Mouse (Mus musculus): Measurements from ENCODE around the gene Lpxn. TPM values are rescaled to one million over a fixed set of nuclear protein-coding genes. Genes with fewer than 3 reads are reported as not detected.

Gene Lpxn
- total and polyA plus RNA-seq, 2 experiments from 2014 or later, result 1.1 to 1.8 TPM

DNA sequence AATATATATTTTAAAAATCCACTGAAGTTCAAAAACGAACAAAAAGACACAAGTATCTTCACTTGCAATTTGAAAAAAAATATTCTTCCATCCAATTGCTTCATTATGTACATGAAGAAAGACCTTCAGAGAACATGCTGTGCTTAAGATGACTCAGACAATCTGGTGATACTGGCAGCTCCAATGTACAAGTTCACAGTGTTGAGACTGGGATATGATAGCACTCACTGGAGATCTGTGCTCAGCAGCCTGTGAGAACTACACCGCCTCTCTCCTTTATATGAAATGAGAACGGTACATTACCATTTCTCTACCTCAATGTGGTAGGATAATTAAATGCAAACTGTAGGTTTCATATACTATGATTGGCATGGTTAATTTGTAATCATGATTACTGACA, 6.8 kb downstream of the Lpxn start:
- H3K9ac ChIP-seq (replicated peaks; ENCODE audit: low read length), result no peak overlapping the region
- WGBS, result 80% methylated on average over 3 of the region's 3 CpGs

DNA sequence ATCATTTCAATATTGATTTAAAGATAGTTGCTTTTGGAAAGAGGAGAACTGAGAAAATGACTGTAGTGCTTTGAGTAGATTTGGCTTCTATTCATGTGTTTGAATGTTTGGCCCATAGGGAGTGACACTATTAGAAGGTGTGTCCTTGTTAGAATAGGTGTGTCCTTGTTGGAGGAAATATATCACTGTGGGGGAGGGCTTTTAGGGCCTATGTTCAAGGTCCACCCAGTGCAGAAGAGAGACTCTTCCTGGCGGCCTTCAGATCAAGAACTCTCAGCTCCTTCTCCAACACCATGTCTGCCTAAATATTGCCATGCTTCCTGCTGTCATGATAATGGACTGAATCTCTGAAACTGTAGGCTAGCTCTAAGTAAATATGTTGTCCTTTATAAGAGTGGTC, 8.2 kb downstream of the Lpxn start:
- ATAC-seq, result no peak
- DNase-seq (ENCODE audit: low spot score), result no peak
- Histone ChIP-seq H3K4me3 (ENCODE audit: low read length) (no peak overlapping the region), H3K9ac (replicated peaks; ENCODE audit: low read length) (no peak overlapping the region), H3K27me3 (ENCODE audit: insufficient read depth, low read length) (no peaks in the 10 kb centered on the region), H3K27ac (no peak overlapping the region), H3K36me3 (ENCODE audit: insufficient read depth, low read length) (no peaks in the 10 kb centered on the region), H3K4me2 (ENCODE audit: low read depth, low read length) (no peak overlapping the region), H3K9me3 (ENCODE audit: low read length) (no peaks in the 10 kb centered on the region), H3K4me1 (ENCODE audit: insufficient read depth, low read length) (no peaks in the 10 kb centered on the region)
- WGBS, result 80% methylated on average over 1 of the region's 1 CpGs
- TF ChIP-seq CTCF (IDR thresholded peaks at IDR 0.05; ENCODE audit: low read depth), result no peak

More for the DNA sequence above, 6.8 kb downstream of the Lpxn start:
- Histone ChIP-seq H3K27me3 (ENCODE audit: insufficient read depth, low read length) (no peaks in the 10 kb centered on the region), H3K4me3 (ENCODE audit: low read length) (no peak overlapping the region), H3K9me3 (ENCODE audit: low read length) (no peaks in the 10 kb centered on the region), H3K36me3 (ENCODE audit: insufficient read depth, low read length) (no peaks in the 10 kb centered on the region), H3K27ac (no peak overlapping the region), H3K4me2 (ENCODE audit: low read depth, low read length) (no peak overlapping the region), H3K4me1 (ENCODE audit: insufficient read depth, low read length) (no peaks in the 10 kb centered on the region)
- no peak for DNase-seq (ENCODE audit: low spot score)
- TF ChIP-seq CTCF (IDR thresholded peaks at IDR 0.05; ENCODE audit: low read depth), result no peak
- ATAC-seq, result no peak

DNA sequence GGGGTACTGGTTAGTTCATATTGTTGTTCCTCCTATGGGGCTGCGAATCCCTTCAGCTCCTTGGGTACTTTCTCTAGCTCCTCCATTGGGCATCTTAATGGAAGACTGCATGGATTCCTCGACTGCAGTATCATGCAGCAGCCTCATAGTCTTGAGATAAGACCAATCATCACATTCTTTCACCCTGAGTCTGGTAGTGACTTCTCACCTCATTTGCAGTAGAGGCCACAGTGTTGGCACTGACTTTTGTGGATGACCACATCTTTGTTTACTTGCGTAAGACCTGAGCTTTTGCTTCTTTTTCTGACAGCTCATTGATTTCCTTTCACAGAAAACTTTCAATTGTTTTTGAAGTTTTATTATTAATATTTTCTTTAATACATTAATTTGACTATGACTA, 9.7 kb downstream of the Lpxn start:
- Histone ChIP-seq H3K9ac (replicated peaks; ENCODE audit: low read length) (no peak overlapping the region), H3K27me3 (ENCODE audit: insufficient read depth, low read length) (no peaks in the 10 kb centered on the region), H3K4me2 (ENCODE audit: low read depth, low read length) (no peak overlapping the region), H3K4me1 (ENCODE audit: insufficient read depth, low read length) (no peaks in the 10 kb centered on the region), H3K4me3 (ENCODE audit: low read length) (no peak overlapping the region), H3K9me3 (ENCODE audit: low read length) (no peaks in the 10 kb centered on the region), H3K36me3 (ENCODE audit: insufficient read depth, low read length) (no peaks in the 10 kb centered on the region), H3K27ac (no peak overlapping the region)
- TF ChIP-seq CTCF (IDR thresholded peaks at IDR 0.05; ENCODE audit: low read depth), result no peak
- WGBS, result 85% methylated on average over 3 of the region's 3 CpGs
- DNase-seq (ENCODE audit: low spot score), result no peak
- ATAC-seq, result no peak

DNA sequence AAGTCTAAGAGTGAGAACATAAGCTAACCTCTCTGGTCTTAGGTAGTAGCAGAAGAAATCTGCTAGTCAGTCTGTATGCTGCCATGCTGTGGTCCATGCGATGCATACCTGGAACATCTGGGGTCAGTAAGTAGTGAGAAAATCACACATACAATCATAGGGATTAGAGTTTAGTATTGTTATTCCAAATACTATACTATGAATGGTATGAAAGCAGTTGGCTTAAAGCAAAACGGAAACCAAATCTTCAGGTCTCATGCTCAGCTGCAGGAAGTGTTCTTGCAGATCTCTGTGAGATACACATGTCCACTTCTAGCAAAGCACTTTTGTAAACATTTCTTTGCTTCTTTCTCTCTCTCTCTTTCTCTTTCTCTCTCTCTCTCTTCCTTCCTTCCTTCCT, 10.2 kb downstream of the Lpxn start:
- TF ChIP-seq CTCF (IDR thresholded peaks at IDR 0.05; ENCODE audit: low read depth), result no peak
- H3K9ac ChIP-seq (replicated peaks; ENCODE audit: low read length), result no peak overlapping the region
- ATAC-seq (no peak), DNase-seq (ENCODE audit: low spot score) (no peak)
- H3K4me1 ChIP-seq (ENCODE audit: insufficient read depth, low read length), result no peaks in the 10 kb centered on the region
- no peaks in the 10 kb centered on the region for H3K36me3 ChIP-seq (ENCODE audit: insufficient read depth, low read length)
- no peak overlapping the region for H3K4me2 ChIP-seq (ENCODE audit: low read depth, low read length)
- no peak overlapping the region for H3K27ac ChIP-seq
- 80% methylated on average over 2 of the region's 2 CpGs for WGBS
- no peaks in the 10 kb centered on the region for H3K27me3 ChIP-seq (ENCODE audit: insufficient read depth, low read length)
- H3K9me3 ChIP-seq (ENCODE audit: low read length), result no peaks in the 10 kb centered on the region
- no peak overlapping the region for H3K4me3 ChIP-seq (ENCODE audit: low read length)

DNA sequence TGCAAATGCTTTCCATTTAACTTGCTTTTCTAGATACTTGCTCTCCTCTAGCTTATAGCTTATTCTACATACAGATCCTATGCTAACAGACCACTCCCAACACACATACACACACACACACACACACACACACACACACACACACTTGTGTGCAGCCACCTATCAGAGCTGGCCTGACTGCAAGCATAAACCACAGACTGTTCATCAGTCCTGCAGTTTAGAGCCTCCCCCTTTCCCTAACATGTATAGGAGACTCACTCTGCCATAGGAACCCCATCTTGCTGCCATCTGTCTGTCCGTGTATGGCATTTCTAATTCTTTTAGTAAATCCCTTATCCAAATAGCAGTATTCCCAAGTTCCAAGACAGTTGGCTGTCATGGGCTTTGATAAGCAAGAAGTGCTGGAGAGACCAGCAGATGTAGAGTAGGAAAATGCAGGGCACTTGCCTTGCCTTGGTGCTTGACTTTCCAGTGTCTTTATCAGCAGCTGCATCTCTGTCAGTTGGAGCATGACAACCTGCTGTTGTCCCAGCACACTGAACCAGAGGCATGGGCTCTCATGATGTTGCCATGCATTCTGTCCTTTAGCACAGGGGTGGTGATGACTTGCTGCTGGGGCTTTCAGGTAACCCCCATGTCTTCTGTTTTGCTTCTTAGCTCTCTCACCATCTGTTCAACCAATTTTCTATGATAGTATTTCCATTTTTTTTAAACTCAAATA, 16.8 kb downstream of the Lpxn start:
- no peak for TF ChIP-seq CTCF (IDR thresholded peaks at IDR 0.05; ENCODE audit: low read depth)
- Histone ChIP-seq H3K4me1 (ENCODE audit: insufficient read depth, low read length) (no peaks in the 10 kb centered on the region), H3K27me3 (ENCODE audit: insufficient read depth, low read length) (no peaks in the 10 kb centered on the region), H3K4me3 (ENCODE audit: low read length) (no peak overlapping the region), H3K9me3 (ENCODE audit: low read length) (no peaks in the 10 kb centered on the region), H3K9ac (replicated peaks; ENCODE audit: low read length) (no peak overlapping the region), H3K4me2 (ENCODE audit: low read depth, low read length) (no peak overlapping the region), H3K27ac (no peak overlapping the region), H3K36me3 (ENCODE audit: insufficient read depth, low read length) (no peaks in the 10 kb centered on the region)
- 72% methylated on average over 1 of the region's 1 CpGs for WGBS
- ATAC-seq (no peak), DNase-seq (ENCODE audit: low spot score) (no peak)

DNA sequence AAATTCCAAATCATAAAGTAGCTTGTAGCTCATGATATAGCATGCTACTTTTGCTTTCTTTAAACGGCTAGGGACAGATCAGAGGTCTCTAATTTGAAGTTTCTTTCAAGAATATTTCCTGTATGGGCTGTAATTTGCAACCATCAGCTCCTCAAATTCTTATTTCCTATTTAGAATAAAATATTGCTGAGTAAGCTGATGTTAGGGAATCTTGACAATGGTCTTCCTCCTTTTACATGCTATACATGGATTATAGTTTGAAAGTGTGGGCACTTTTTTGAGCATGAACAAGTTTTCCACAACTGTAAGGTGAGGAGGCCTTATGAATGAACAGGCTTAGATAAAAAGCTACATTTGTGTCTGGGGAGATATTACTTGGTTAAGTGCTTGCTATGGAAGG, 17.9 kb downstream of the Lpxn start:
- no peaks in the 10 kb centered on the region for H3K4me1 ChIP-seq (ENCODE audit: insufficient read depth, low read length)
- H3K36me3 ChIP-seq (ENCODE audit: insufficient read depth, low read length), result no peaks in the 10 kb centered on the region
- H3K27me3 ChIP-seq (ENCODE audit: insufficient read depth, low read length), result no peaks in the 10 kb centered on the region
- 88% methylated on average over 1 of the region's 1 CpGs for WGBS
- no peak for ATAC-seq
- DNase-seq (ENCODE audit: low spot score), result no peak
- no peak overlapping the region for H3K4me2 ChIP-seq (ENCODE audit: low read depth, low read length)
- no peak overlapping the region for H3K27ac ChIP-seq
- no peak overlapping the region for H3K9ac ChIP-seq (replicated peaks; ENCODE audit: low read length)
- no peak for TF ChIP-seq CTCF (IDR thresholded peaks at IDR 0.05; ENCODE audit: low read depth)
- H3K4me3 ChIP-seq (ENCODE audit: low read length), result no peak overlapping the region
- H3K9me3 ChIP-seq (ENCODE audit: low read length), result no peaks in the 10 kb centered on the region

DNA sequence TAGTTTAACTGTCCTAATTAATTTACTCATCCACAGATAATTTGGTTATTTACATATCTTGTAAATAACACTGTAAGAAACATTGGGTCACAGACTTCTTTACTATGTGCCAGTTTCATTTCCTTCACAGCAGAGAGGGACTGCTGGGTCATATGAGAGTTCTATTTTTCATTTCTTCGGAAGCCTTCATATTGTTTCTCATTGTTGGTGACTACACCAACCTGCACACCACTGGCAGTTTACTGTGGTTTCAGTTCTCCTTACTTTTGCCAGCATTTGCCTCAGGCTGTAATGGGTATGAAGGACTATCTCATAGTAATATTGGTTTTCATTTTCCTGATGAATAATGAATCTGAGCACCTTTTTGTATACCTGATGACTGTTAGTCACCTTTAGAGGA, 22.5 kb downstream of the Lpxn start:
- TF ChIP-seq CTCF (IDR thresholded peaks at IDR 0.05; ENCODE audit: low read depth), result no peak
- WGBS, result 91% methylated on average over 1 of the region's 1 CpGs
- no peaks in the 10 kb centered on the region for H3K9me3 ChIP-seq (ENCODE audit: low read length)
- H3K4me1 ChIP-seq (ENCODE audit: insufficient read depth, low read length), result no peaks in the 10 kb centered on the region
- DNase-seq (ENCODE audit: low spot score) (no peak), ATAC-seq (no peak)
- no peaks in the 10 kb centered on the region for H3K27me3 ChIP-seq (ENCODE audit: insufficient read depth, low read length)
- no peak overlapping the region for H3K4me3 ChIP-seq (ENCODE audit: low read length)
- H3K27ac ChIP-seq, result no peak overlapping the region
- no peak overlapping the region for H3K9ac ChIP-seq (replicated peaks; ENCODE audit: low read length)
- H3K4me2 ChIP-seq (ENCODE audit: low read depth, low read length), result no peak overlapping the region
- no peaks in the 10 kb centered on the region for H3K36me3 ChIP-seq (ENCODE audit: insufficient read depth, low read length)

Data from hindbrain, postnatal 0 days (tissue).